Mouse (Mus musculus) heart, embryonic 10.5 days (tissue): ENCODE measurements around the gene Gnao1. TPM values are rescaled to one million over a fixed set of nuclear protein-coding genes. Genes with fewer than 3 reads are reported as not detected.

Source experiments
- DNase-seq: peaks from one replicate; pipeline ENCODE4 v3.0.0-alpha.2; 2017; ENCODE audit warnings: low spot score
- H3K27ac ChIP-seq: fragments of 300-500 bp; sonication (generic); 2 replicates; pipeline ENCODE4 v1.5.1; 2016; ENCODE audit warnings: mild to moderate bottlenecking
- H3K27me3 ChIP-seq: fragments of 300-500 bp; sonication (generic); 2 replicates; pipeline ENCODE4 v1.6.1; 2016; ENCODE audit warnings: mild to moderate bottlenecking; ENCODE audit not compliant: poor library complexity, insufficient read depth, severe bottlenecking
- H3K36me3 ChIP-seq: fragments of 300-500 bp; sonication (generic); 2 replicates; pipeline ENCODE4 v1.6.1; 2016; ENCODE audit warnings: mild to moderate bottlenecking, moderate library complexity
- H3K4me1 ChIP-seq: fragments of 300-500 bp; sonication (generic); 2 replicates; pipeline ENCODE4 v1.6.1; 2016; ENCODE audit warnings: mild to moderate bottlenecking
- H3K4me3 ChIP-seq: fragments of 300-500 bp; sonication (generic); 2 replicates; pipeline ENCODE4 v1.5.1; 2016; ENCODE audit warnings: mild to moderate bottlenecking, moderate library complexity
- H3K9me3 ChIP-seq: fragments of 300-500 bp; sonication (generic); 2 replicates; pipeline ENCODE4 v1.6.1; 2016; ENCODE audit warnings: mild to moderate bottlenecking, moderate library complexity
- WGBS: fragments of 180-500 bp; shearing (Covaris S2); methylation state at CpG from one replicate; pipeline ENCODE4 v1.1.7; 2016; 5-methylcytosine and 5-hydroxymethylcytosine counted together
- polyA plus RNA-seq: library from polyadenylated mRNA; unstranded; fragments of >200 nt; fragmentation: Nextera tagmentation; extraction: Ambion mirVana; gene quantifications from 2 replicates; pipeline ENCODE4 v1.2.1, GENCODE M21; 2016

The Gnao1 gene
- polyA plus RNA-seq, 1 experiment from 2014 or later = 9.3 TPM

DNA sequence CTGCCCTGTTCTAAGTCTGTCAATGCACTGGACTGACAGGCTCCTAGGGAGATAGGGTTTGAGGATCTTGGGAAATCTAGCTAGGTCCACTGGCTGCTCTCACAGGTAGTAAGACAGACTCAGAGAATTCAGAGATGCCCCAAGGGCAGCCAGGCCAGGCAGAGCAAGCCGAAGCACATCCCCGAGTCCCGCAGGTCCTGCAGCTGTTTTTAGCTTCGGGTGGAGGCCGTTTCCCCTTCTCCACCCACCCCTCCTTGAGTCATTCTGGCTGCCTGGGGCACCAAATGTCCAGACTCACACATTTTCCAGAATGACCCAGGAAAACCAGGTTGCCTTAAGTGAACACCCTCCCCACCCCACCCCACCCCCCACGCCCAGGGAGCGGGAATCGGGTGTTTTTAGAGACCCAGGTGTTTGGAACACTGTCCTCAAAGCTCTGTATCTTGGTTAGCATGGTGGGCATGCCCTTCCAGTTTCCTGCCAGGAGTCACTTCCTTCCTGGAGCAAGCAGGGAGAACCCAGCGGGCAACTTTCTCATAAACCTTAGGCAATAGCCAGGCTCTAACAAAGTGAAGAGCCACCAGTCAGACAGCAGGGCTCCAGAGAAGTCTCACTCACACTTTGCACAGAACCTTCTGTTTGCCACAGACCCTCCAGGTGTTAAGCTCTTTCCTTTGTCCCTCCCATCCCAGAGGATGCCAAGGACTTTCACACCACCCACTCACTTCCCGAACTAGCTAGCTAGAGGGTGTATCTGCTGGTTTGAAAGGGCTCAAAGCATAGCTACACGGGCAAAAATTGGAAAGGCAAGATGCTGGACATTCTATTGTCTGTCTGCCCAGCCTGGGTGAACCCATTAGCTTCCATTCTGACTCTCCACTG lies 131.0 kb downstream of the Gnao1 start:
- DNase-seq = no peak
- no peaks in the 10 kb centered on the region for H3K27me3 ChIP-seq
- H3K36me3 ChIP-seq = no peaks in the 10 kb centered on the region
- peak overlapping the region; percentile 72 for H3K27ac ChIP-seq
- WGBS = 37% methylated on average over 11 of the region's 11 CpGs
- no peak overlapping the region for H3K4me3 ChIP-seq
- peaks cover 30% of the 10 kb centered on the region for H3K4me1 ChIP-seq
- no peaks in the 10 kb centered on the region for H3K9me3 ChIP-seq

DNA sequence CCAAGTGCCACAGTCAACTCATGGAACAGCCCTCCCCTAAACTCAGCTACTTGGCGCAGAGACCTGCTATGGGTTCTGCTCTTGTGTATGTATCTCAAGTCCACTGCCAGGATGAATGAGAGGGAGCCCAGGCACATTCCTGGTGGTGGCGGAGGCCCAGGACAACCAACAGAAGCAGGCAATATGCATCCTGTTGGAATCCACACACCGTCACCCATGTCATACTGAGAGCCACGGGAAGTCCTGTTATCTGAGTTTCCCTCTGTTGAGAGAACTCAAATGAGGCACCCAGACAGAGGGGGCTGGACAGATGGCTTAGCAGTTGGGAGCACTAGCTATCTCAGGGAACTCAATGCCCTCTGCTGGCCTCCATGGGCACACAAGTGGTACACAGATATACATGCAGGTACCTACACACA lies 131.9 kb downstream of the Gnao1 start:
- no peak overlapping the region for H3K4me3 ChIP-seq
- H3K4me1 ChIP-seq = peaks cover 38% of the 10 kb centered on the region
- H3K9me3 ChIP-seq = no peaks in the 10 kb centered on the region
- peak overlapping the region; percentile 72; the same call in 1 of the 2 replicates for H3K27ac ChIP-seq
- WGBS = 36% methylated on average over 4 of the region's 4 CpGs
- no peaks in the 10 kb centered on the region for H3K36me3 ChIP-seq
- no peaks in the 10 kb centered on the region for H3K27me3 ChIP-seq
- DNase-seq = no peak

DNA sequence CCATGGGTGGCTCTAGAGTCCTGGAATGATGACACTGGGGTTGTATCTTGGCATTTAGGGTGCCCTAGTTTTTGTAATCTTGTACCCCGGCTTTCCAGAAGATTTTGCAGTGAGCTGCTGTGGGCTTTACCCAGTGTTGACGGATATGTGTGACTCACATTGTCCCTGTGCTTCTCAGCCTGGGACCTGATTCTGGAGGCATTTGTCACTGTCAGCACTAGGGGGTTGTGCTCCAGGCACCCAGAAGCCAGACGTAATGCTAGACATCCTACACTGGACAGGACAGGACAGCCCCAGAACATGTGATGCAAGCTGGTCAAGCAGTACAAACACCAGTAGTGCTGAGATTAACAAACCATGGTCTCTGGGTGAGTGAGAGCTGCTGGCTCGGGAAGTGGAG lies 136.0 kb downstream of the Gnao1 start:
- no peak for DNase-seq
- Histone ChIP-seq H3K36me3 (0 out of 2 replicates have a peak, but pooled peaks cover 6% of the 10 kb centered on the region), H3K4me1 (peaks cover 29% of the 10 kb centered on the region), H3K27me3 (no peaks in the 10 kb centered on the region), H3K9me3 (no peaks in the 10 kb centered on the region), H3K27ac (no peak overlapping the region), H3K4me3 (no peak overlapping the region)
- 45% methylated on average over 4 of the region's 4 CpGs for WGBS

DNA sequence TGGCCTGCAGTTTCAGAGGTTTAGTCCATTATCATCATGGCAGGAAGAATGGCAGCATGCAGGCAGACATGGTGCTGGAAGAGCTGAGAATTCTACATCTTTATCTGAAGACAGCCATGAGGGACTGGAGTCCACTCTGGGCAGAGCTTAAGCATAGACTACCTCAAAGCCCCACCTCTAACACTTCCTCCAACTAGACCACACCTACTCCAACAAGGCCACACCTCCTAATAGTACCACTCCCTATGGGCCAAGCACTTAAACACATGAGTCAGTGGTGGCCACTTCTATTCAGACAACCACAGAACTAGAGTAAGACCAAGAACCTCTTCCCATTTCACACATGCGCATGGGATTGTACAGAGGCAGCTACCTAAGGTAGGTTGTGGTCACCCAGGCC lies 136.6 kb downstream of the Gnao1 start:
- H3K4me1 ChIP-seq = peaks cover 23% of the 10 kb centered on the region
- H3K27ac ChIP-seq = no peak overlapping the region
- no peaks in the 10 kb centered on the region for H3K9me3 ChIP-seq
- WGBS = 96% methylated on average over 1 of the region's 1 CpGs
- 0 out of 2 replicates have a peak, but pooled peaks cover 7% of the 10 kb centered on the region for H3K36me3 ChIP-seq
- no peak overlapping the region for H3K4me3 ChIP-seq
- H3K27me3 ChIP-seq = no peaks in the 10 kb centered on the region
- no peak for DNase-seq

DNA sequence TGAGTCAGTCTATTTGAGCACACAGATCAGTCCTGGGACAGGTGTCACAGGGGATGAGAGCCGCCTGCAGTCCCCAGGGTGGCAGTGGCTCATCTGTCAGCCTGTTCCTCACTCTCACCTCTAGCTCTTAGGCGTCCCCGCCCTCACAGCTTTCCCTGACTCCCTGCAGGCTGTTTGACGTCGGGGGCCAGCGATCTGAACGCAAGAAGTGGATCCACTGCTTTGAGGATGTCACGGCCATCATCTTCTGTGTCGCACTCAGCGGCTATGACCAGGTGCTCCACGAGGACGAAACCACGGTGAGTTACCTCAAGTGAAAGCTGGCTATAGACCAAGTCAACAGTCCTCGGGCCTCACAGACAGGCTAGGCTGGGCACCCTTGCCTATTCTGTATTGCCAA lies 140.4 kb downstream of the Gnao1 start:
- no peaks in the 10 kb centered on the region for H3K27me3 ChIP-seq
- H3K4me3 ChIP-seq = no peak overlapping the region
- 61% methylated on average over 14 of the region's 14 CpGs for WGBS
- no peaks in the 10 kb centered on the region for H3K9me3 ChIP-seq
- peaks cover 16% of the 10 kb centered on the region for H3K4me1 ChIP-seq
- DNase-seq = no peak
- no peak overlapping the region for H3K27ac ChIP-seq
- peaks cover 24% of the 10 kb centered on the region for H3K36me3 ChIP-seq

DNA sequence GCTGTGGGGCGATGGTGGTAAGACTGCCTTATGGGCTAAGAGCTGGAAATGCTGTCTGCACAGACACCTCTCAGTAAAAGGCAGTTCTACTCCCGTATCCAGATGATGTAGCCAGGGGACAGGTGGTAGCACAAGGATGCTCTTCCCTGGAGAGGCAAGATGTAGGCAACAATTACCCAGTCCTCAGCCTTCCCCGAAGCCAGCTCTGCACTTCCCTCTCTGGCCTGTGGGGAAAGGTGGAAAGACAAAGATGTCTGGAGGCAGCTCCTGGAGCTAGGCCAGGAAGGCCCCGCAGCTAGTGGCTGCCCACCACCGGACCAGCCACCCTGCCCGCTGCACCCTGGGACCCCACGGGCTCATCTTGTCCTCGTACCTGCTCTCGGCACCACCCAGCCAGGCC lies 142.7 kb downstream of the Gnao1 start:
- H3K27ac ChIP-seq = no peak overlapping the region
- no peak for DNase-seq
- no peak overlapping the region for H3K4me3 ChIP-seq
- peaks cover 24% of the 10 kb centered on the region for H3K36me3 ChIP-seq
- WGBS = 79% methylated on average over 9 of the region's 9 CpGs
- H3K9me3 ChIP-seq = no peaks in the 10 kb centered on the region
- no peaks in the 10 kb centered on the region for H3K27me3 ChIP-seq
- H3K4me1 ChIP-seq = 0 out of 2 replicates have a peak, but pooled peaks cover 3% of the 10 kb centered on the region

DNA sequence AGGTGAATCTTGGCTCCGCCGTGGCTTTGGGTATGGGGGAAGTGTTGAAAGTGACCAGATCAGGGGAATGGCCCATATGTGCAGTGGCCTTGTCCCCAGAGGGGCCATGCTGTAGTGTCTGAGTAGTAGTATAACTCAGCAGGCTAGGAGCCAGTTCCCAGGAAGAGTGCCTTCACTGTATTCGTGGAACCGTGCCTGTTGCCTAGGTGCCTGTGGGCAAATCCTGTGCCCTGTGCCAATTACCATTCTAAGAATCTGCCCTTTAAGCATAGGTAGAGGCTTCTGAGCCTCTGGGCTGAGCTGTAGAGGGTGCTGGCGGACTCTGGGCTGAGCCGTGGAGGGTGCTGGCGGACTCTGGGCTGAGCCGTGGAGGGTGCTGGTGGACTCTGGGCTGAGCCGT lies 148.6 kb downstream of the Gnao1 start:
- 86% methylated on average over 9 of the region's 9 CpGs for WGBS

DNA sequence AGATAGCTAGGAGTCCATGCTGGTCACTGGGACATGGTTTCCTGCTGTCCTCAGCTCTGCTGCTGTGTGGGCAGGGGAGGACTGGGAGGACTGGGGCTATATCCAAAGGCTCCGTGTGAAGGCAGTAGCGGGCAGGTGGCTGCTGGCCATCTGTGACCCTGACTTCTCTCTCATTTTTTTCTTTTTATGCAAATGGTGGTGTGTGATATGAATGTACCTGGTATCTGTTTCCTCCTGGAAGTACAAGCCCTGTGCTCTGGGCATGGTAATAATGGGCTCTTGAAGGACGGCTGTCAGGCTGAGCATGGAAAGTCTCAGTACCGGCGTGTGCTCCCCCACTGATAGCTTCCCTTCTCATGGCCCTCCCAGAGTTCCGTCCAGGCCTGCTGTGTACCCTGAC lies 151.1 kb downstream of the Gnao1 start:
- Histone ChIP-seq H3K4me3 (no peak overlapping the region), H3K9me3 (no peaks in the 10 kb centered on the region), H3K27me3 (no peaks in the 10 kb centered on the region), H3K36me3 (peaks cover 2% of the 10 kb centered on the region; the same call in 1 of the 2 replicates), H3K27ac (no peak overlapping the region), H3K4me1 (peaks cover 8% of the 10 kb centered on the region; the same call in 1 of the 2 replicates)
- WGBS = 64% methylated on average over 6 of the region's 6 CpGs
- no peak for DNase-seq

More for the DNA sequence above, 148.6 kb downstream of the Gnao1 start:
- DNase-seq = no peak
- Histone ChIP-seq H3K4me1 (peaks cover 8% of the 10 kb centered on the region; the same call in 1 of the 2 replicates), H3K9me3 (no peaks in the 10 kb centered on the region), H3K4me3 (no peak overlapping the region), H3K36me3 (peaks cover 12% of the 10 kb centered on the region; the same call in 1 of the 2 replicates), H3K27ac (no peak overlapping the region), H3K27me3 (no peaks in the 10 kb centered on the region)

DNA sequence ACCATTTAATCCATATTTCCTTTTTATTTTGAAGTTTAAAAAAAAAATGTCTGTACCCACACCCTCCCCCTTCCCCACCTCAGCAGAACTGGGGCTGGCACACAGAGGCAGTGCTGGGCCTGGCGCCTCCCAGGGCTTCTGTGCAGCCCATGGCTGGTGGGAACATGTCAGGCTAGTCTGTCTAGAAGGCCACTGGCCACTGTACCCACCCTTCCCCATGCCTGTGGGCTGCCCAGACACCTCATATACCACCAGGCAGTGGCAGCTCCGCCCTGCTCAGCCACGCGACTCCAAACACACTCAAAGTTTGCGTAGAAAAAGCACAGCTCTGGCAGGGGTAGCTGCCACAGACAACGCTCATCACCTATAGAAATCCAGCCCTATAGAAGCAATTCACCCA lies 158.5 kb downstream of the Gnao1 start:
- H3K27me3 ChIP-seq = no peaks in the 10 kb centered on the region
- 80% methylated on average over 6 of the region's 6 CpGs for WGBS
- peaks cover 42% of the 10 kb centered on the region for H3K36me3 ChIP-seq
- DNase-seq = no peak
- no peak overlapping the region for H3K27ac ChIP-seq
- no peak overlapping the region for H3K4me3 ChIP-seq
- H3K9me3 ChIP-seq = no peaks in the 10 kb centered on the region
- 0 out of 2 replicates have a peak, but pooled peaks cover 4% of the 10 kb centered on the region for H3K4me1 ChIP-seq

DNA sequence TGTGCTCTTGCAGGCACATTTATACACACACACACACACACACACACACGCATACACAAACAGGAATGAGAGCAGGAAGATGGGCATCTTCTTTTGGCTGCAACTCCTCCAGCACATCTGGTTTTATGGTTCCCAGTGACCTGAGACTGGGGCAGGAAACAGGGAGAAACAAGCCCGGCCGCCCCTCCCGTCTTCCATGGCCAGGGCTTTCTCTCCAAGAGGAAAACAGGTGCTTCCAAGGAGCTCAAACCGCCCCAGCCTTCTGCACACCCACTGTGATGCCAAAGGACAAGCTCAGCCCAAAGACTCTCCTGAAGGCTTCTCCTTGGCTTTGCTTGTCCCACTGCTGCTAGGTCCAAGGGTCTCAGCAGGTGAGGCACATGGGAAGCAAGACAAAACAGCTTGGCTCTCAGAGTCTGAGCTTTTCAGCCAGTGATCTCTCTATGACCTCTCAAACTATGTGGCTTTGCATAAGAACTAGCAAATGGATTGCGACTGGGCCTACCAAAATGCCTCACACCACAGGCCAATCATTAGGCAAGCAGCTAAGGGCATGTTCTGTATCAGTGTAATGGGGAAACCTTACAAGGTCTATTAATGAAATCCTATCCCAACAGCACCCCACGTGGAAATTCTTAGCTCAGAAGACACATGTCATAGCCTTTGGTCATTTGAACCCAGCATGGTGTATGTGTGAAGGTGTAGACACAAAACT lies 160.0 kb downstream of the Gnao1 start:
- WGBS = 72% methylated on average over 7 of the region's 7 CpGs
- 0 out of 2 replicates have a peak, but pooled peaks cover 4% of the 10 kb centered on the region for H3K4me1 ChIP-seq
- DNase-seq = no peak
- no peaks in the 10 kb centered on the region for H3K9me3 ChIP-seq
- no peak overlapping the region for H3K27ac ChIP-seq
- H3K4me3 ChIP-seq = no peak overlapping the region
- peaks cover 57% of the 10 kb centered on the region for H3K36me3 ChIP-seq
- H3K27me3 ChIP-seq = no peaks in the 10 kb centered on the region

DNA sequence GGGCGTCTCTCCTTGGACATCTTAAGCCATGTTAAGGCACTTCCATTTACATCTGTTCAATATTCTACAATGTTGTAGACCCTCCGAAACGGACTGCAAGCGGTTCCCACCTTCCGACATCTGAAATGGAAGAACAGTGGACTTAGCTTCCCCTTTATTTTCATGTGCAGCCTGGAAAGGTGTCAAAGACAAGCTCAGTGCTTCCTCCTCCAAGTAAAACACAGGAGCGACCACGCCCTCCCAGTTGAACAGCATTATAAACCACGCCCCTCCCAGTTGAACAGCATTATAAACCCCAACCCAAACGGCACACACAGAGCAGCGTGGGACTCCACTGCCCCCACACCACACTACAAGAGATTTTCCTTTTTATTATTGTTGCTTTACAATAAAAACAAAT lies 161.7 kb downstream of the Gnao1 start:
- Histone ChIP-seq H3K36me3 (peaks cover 67% of the 10 kb centered on the region), H3K4me1 (0 out of 2 replicates have a peak, but pooled peaks cover 4% of the 10 kb centered on the region), H3K27ac (no peak overlapping the region), H3K9me3 (no peaks in the 10 kb centered on the region), H3K27me3 (no peaks in the 10 kb centered on the region), H3K4me3 (no peak overlapping the region)
- WGBS = 94% methylated on average over 10 of the region's 10 CpGs
- peak; percentile 53 for DNase-seq

DNA sequence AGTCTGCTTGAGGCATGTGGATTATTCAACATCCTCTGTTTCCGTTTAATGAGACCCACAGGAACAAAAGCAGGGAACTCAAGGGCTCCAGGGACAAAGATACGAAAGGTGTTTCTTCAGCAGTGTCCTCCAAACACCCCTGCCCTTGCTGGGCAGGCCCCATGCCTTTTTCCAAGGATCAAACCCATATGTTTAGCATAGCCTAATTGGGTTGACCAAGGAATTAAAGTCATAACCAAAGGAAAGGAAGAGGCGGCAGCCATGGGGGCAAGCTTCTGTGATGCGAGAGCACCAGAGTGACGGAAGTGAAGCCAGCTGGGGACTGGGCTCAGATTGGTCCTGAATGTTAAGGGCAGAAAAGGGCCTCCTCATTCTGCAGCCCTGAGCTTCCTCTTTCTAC lies 162.4 kb downstream of the Gnao1 start:
- Histone ChIP-seq H3K27ac (no peak overlapping the region), H3K27me3 (no peaks in the 10 kb centered on the region), H3K9me3 (no peaks in the 10 kb centered on the region), H3K4me3 (no peak overlapping the region), H3K36me3 (peaks cover 67% of the 10 kb centered on the region), H3K4me1 (0 out of 2 replicates have a peak, but pooled peaks cover 4% of the 10 kb centered on the region)
- peak; percentile 70 for DNase-seq
- 87% methylated on average over 5 of the region's 5 CpGs for WGBS
